Mouse (Mus musculus): ENCODE results near the gene Gm16867. TPM values are rescaled to one million over a fixed set of nuclear protein-coding genes. Genes with fewer than 3 reads are reported as not detected.
A peak's percentile ranks its signal among the peaks of the same experiment; 100 is the strongest.
"Not testable (repeated sequence)": the region's sequence is repeated elsewhere in the genome, so short reads cannot be mapped to it uniquely, and the experiment has no call there.

Gm16867 gene
- polyA plus RNA-seq (2015; fragmentation: Nextera tagmentation; extraction: Ambion mirVana): 0.11 TPM in 1 of 2 replicates, not detected in the other

GRCm38 (mm10) chr14:69503174-69503573 lies at the start of gene Gm16867:
Gene Gm16867, minus strand, starts transcription at chr14:69503362.
- not testable (repeated sequence) for H3K9me3 ChIP-seq (replicated peaks; ENCODE audit: low read length); H3K4me3 ChIP-seq (replicated peaks; ENCODE audit: low read depth, low read length); H3K36me3 ChIP-seq (ENCODE audit: insufficient read depth, low read length); H3K27me3 ChIP-seq (ENCODE audit: insufficient read depth, low read length); H3K4me2 ChIP-seq (ENCODE audit: low read length); H3K9ac ChIP-seq (ENCODE audit: low read depth, low read length); DNase-seq (ENCODE audit: low spot score); H3K27ac ChIP-seq; H3K4me1 ChIP-seq (replicated peaks; ENCODE audit: insufficient read depth, low read length)
- WGBS: no CpG with 5 or more reads among the region's 29 CpGs
- peak; percentile 97 for ATAC-seq (replicated peaks; ENCODE audit: low FRiP score, low read depth)

- not testable (repeated sequence) for H3K27ac ChIP-seq; H3K9ac ChIP-seq (ENCODE audit: low read depth, low read length); H3K9me3 ChIP-seq (replicated peaks; ENCODE audit: low read length); ATAC-seq (replicated peaks; ENCODE audit: low FRiP score, low read depth); H3K4me2 ChIP-seq (ENCODE audit: low read length); H3K27me3 ChIP-seq (ENCODE audit: insufficient read depth, low read length); H3K36me3 ChIP-seq (ENCODE audit: insufficient read depth, low read length); H3K4me3 ChIP-seq (replicated peaks; ENCODE audit: low read depth, low read length); DNase-seq (ENCODE audit: low spot score); H3K4me1 ChIP-seq (replicated peaks; ENCODE audit: insufficient read depth, low read length)
- no CpG with 5 or more reads among the region's 4 CpGs for WGBS
Observed at GRCm38 (mm10) chr14:69547310-69547709, 44.1 kb upstream of the Gm16867 start.

- not testable (repeated sequence) for H3K4me3 ChIP-seq (replicated peaks; ENCODE audit: low read depth, low read length); H3K36me3 ChIP-seq (ENCODE audit: insufficient read depth, low read length); H3K9ac ChIP-seq (ENCODE audit: low read depth, low read length); H3K27ac ChIP-seq; H3K27me3 ChIP-seq (ENCODE audit: insufficient read depth, low read length); H3K9me3 ChIP-seq (replicated peaks; ENCODE audit: low read length); H3K4me2 ChIP-seq (ENCODE audit: low read length); ATAC-seq (replicated peaks; ENCODE audit: low FRiP score, low read depth); DNase-seq (ENCODE audit: low spot score); H3K4me1 ChIP-seq (replicated peaks; ENCODE audit: insufficient read depth, low read length)
- WGBS: no CpG with 5 or more reads among the region's 2 CpGs
Observed at GRCm38 (mm10) chr14:69545052-69545451, 41.9 kb upstream of the Gm16867 start.

- H3K27ac ChIP-seq; ATAC-seq (replicated peaks; ENCODE audit: low FRiP score, low read depth); H3K4me2 ChIP-seq (ENCODE audit: low read length); H3K27me3 ChIP-seq (ENCODE audit: insufficient read depth, low read length); H3K4me3 ChIP-seq (replicated peaks; ENCODE audit: low read depth, low read length); H3K9me3 ChIP-seq (replicated peaks; ENCODE audit: low read length); DNase-seq (ENCODE audit: low spot score); H3K36me3 ChIP-seq (ENCODE audit: insufficient read depth, low read length); H3K4me1 ChIP-seq (replicated peaks; ENCODE audit: insufficient read depth, low read length); H3K9ac ChIP-seq (ENCODE audit: low read depth, low read length): not testable (repeated sequence)
- no CpG with 5 or more reads among the region's 7 CpGs for WGBS
Observed at GRCm38 (mm10) chr14:69544033-69544432, 40.9 kb upstream of the Gm16867 start.

- not testable (repeated sequence) for H3K4me2 ChIP-seq (ENCODE audit: low read length); H3K4me3 ChIP-seq (replicated peaks; ENCODE audit: low read depth, low read length); H3K36me3 ChIP-seq (ENCODE audit: insufficient read depth, low read length); H3K9ac ChIP-seq (ENCODE audit: low read depth, low read length); H3K27me3 ChIP-seq (ENCODE audit: insufficient read depth, low read length); H3K27ac ChIP-seq; H3K9me3 ChIP-seq (replicated peaks; ENCODE audit: low read length); DNase-seq (ENCODE audit: low spot score); ATAC-seq (replicated peaks; ENCODE audit: low FRiP score, low read depth); H3K4me1 ChIP-seq (replicated peaks; ENCODE audit: insufficient read depth, low read length)
- no CpG with 5 or more reads among the region's 7 CpGs for WGBS
Observed at GRCm38 (mm10) chr14:69542695-69543094, 39.5 kb upstream of the Gm16867 start.

GRCm38 (mm10) chr14:69540113-69540512 lies 37.0 kb upstream of the Gm16867 start:
- not testable (repeated sequence) for H3K9ac ChIP-seq (ENCODE audit: low read depth, low read length); H3K27ac ChIP-seq; DNase-seq (ENCODE audit: low spot score); ATAC-seq (replicated peaks; ENCODE audit: low FRiP score, low read depth); H3K4me3 ChIP-seq (replicated peaks; ENCODE audit: low read depth, low read length); H3K4me2 ChIP-seq (ENCODE audit: low read length); H3K9me3 ChIP-seq (replicated peaks; ENCODE audit: low read length); H3K36me3 ChIP-seq (ENCODE audit: insufficient read depth, low read length); H3K4me1 ChIP-seq (replicated peaks; ENCODE audit: insufficient read depth, low read length); H3K27me3 ChIP-seq (ENCODE audit: insufficient read depth, low read length)
- no CpG with 5 or more reads among the region's 5 CpGs for WGBS

GRCm38 (mm10) chr14:69536539-69536938 lies 33.4 kb upstream of the Gm16867 start:
- not testable (repeated sequence) for H3K27me3 ChIP-seq (ENCODE audit: insufficient read depth, low read length); H3K27ac ChIP-seq; H3K4me3 ChIP-seq (replicated peaks; ENCODE audit: low read depth, low read length); H3K4me2 ChIP-seq (ENCODE audit: low read length); ATAC-seq (replicated peaks; ENCODE audit: low FRiP score, low read depth); H3K9me3 ChIP-seq (replicated peaks; ENCODE audit: low read length); H3K9ac ChIP-seq (ENCODE audit: low read depth, low read length); H3K36me3 ChIP-seq (ENCODE audit: insufficient read depth, low read length); DNase-seq (ENCODE audit: low spot score); H3K4me1 ChIP-seq (replicated peaks; ENCODE audit: insufficient read depth, low read length)
- no CpG with 5 or more reads among the region's 7 CpGs for WGBS

- H3K9ac ChIP-seq (ENCODE audit: low read depth, low read length); H3K4me1 ChIP-seq (replicated peaks; ENCODE audit: insufficient read depth, low read length); H3K27me3 ChIP-seq (ENCODE audit: insufficient read depth, low read length); ATAC-seq (replicated peaks; ENCODE audit: low FRiP score, low read depth); H3K4me3 ChIP-seq (replicated peaks; ENCODE audit: low read depth, low read length); H3K9me3 ChIP-seq (replicated peaks; ENCODE audit: low read length); H3K27ac ChIP-seq; H3K4me2 ChIP-seq (ENCODE audit: low read length); H3K36me3 ChIP-seq (ENCODE audit: insufficient read depth, low read length); DNase-seq (ENCODE audit: low spot score): not testable (repeated sequence)
- WGBS: no CpG with 5 or more reads among the region's 1 CpGs
Observed at GRCm38 (mm10) chr14:69526202-69526601, 23.0 kb upstream of the Gm16867 start.

GRCm38 (mm10) chr14:69523001-69523400 lies 19.8 kb upstream of the Gm16867 start:
- not testable (repeated sequence) for H3K9ac ChIP-seq (ENCODE audit: low read depth, low read length)
- WGBS: no CpG with 5 or more reads among the region's 1 CpGs

GRCm38 (mm10) chr14:69520810-69521209 lies 17.6 kb upstream of the Gm16867 start:
- WGBS: no CpG with 5 or more reads among the region's 2 CpGs
- not testable (repeated sequence) for ATAC-seq (replicated peaks; ENCODE audit: low FRiP score, low read depth); DNase-seq (ENCODE audit: low spot score); H3K27me3 ChIP-seq (ENCODE audit: insufficient read depth, low read length); H3K4me2 ChIP-seq (ENCODE audit: low read length); H3K27ac ChIP-seq; H3K36me3 ChIP-seq (ENCODE audit: insufficient read depth, low read length); H3K4me1 ChIP-seq (replicated peaks; ENCODE audit: insufficient read depth, low read length); H3K9me3 ChIP-seq (replicated peaks; ENCODE audit: low read length); H3K9ac ChIP-seq (ENCODE audit: low read depth, low read length); H3K4me3 ChIP-seq (replicated peaks; ENCODE audit: low read depth, low read length)

More at GRCm38 (mm10) chr14:69523001-69523400, 19.8 kb upstream of the Gm16867 start:
- not testable (repeated sequence) for DNase-seq (ENCODE audit: low spot score); H3K4me3 ChIP-seq (replicated peaks; ENCODE audit: low read depth, low read length); H3K27me3 ChIP-seq (ENCODE audit: insufficient read depth, low read length); ATAC-seq (replicated peaks; ENCODE audit: low FRiP score, low read depth); H3K36me3 ChIP-seq (ENCODE audit: insufficient read depth, low read length); H3K4me2 ChIP-seq (ENCODE audit: low read length); H3K9me3 ChIP-seq (replicated peaks; ENCODE audit: low read length); H3K27ac ChIP-seq; H3K4me1 ChIP-seq (replicated peaks; ENCODE audit: insufficient read depth, low read length)
